Mouse (Mus musculus): ENCODE data around the gene Slc25a35. TPM values are rescaled to one million over a fixed set of nuclear protein-coding genes. Genes with fewer than 3 reads are reported as not detected.
A peak's percentile ranks its signal among the peaks of the same experiment; 100 is the strongest.
"Not testable (repeated sequence)": the region's sequence is repeated elsewhere in the genome, so short reads cannot be mapped to it uniquely, and the experiment has no call there.

Slc25a35 gene
- 1 to 10 TPM; 4.3 to 5.7 TPM for total RNA-seq (2021)
- long read RNA-seq, experiment 1, partial matches to known transcripts = 0 of 3 reads
- long read RNA-seq, experiment 1, other reads (novel, unspliced or antisense) = 2 of 3 reads
- long read RNA-seq, experiment 2, transcript Slc25a35-202 (5 exons, 1,828 nt) = major isoform, 5 of 6 reads
- long read RNA-seq, experiment 2, partial matches to known transcripts = 0 of 6 reads
- long read RNA-seq, experiment 2, other reads (novel, unspliced or antisense) = 1 of 6 reads

DNA sequence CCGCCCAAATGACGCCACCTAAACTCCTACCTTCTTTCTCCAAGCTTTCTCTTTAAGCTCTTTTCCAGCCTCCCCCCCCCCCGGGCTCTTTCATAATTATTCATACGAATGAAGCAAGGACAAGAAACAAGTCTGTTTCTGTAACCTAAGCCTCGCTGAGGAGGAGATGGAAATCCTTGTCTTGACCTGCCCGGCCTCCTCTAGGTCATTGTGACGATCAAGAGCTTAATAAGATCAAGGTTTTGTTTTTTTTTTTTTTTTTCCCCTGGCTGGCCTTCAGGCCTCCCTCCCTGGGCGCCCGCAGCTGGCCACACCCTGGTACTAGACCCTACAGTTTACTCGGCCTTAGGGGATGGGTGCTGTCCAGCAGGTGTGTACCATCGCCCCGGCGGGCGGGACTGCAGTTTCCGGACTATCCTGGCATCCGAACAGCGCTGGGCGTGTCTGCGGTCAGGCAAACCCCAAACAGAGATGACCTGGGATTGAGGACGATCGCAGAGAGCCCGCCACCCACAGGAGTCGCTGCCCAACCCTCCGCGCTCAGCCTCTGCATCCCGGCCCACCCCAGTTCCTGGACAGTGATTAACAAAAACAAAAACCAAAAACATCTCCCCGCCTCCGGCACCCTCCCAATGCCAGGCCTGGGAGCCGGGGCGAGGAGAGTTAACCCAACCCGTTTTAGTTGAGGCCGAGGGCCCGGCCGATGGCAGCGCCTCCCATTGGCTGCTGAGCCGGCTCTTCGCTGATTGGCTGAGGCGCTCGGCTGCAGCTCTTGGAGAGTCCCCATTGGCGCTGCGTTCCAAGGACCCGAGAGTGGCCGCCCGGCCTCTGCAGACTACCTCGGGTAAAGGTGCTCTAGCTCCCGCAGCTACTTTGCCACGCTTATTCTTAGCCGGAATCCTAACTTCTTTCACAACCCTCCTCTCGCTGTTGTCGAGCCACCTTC, at the start of gene Slc25a35:
Slc25a35 (plus strand) TSS at position 795 of the 946 bp plus-strand sequence.
- intact Hi-C loops (cut with DNase I; ENCODE audit: low total_unique reads) = loop anchor here (2.0 kb wide), 1 partner anchor 69 kb away; no protein-coding TSS in a partner anchor
- DNase-seq = peak; percentile 93

GRCm38 (mm10) chr11:68923191-68923590, 44.7 kb upstream of the Slc25a35 start:
- intact Hi-C loops (cut with DNase I; ENCODE audit: low total_unique reads) = no loop called here
- DNase-seq = no peak

GRCm38 (mm10) chr11:68924749-68925148, 43.2 kb upstream of the Slc25a35 start:
- DNase-seq = no peak
- intact Hi-C loops (cut with DNase I; ENCODE audit: low total_unique reads) = no loop called here

- no peak for DNase-seq
- intact Hi-C loops (cut with DNase I; ENCODE audit: low total_unique reads) = no loop called here
Measured at GRCm38 (mm10) chr11:68926981-68927380, 41.0 kb upstream of the Slc25a35 start, which contains the start of gene Odf4. Odf4 (minus strand) TSS chr11:68927081.

GRCm38 (mm10) chr11:68929947-68930346, 38.0 kb upstream of the Slc25a35 start:
- intact Hi-C loops (cut with DNase I; ENCODE audit: low total_unique reads) = no loop called here
- DNase-seq = no peak

DNA sequence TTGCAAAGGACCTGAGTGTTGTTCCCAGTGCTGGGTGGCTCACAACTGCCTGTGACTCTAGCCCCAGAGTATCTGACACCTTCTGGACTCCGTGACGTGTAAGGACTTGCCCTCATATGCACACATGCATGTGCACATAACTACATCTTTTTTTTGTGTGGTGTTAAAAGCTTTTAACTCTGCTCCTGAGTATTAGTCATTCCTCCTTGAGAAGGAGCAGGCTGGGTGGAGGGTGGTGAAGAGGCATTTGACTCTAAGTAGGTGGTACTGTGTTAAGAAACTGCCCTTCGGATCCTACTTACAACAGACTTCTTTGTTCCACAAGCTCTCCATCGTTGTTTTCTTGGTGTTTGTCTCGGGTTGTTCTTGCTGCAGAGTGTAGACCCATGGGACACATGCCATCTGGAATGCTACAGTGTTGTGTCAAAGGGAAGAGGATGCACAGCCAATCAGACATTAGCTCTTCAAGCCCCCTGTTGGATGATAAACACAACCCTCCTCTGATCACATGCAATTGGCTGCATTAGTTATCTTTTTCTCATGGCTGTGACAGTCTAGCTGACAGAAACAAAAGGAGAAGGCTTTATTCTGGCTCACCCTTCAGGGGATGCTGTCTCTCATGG, 33.9 kb upstream of the Slc25a35 start:
- intact Hi-C loops (cut with DNase I; ENCODE audit: low total_unique reads) = no loop called here
- DNase-seq = no peak

- DNase-seq; intact Hi-C loops (cut with DNase I; ENCODE audit: low total_unique reads): not testable (repeated sequence)
Measured at GRCm38 (mm10) chr11:68936951-68937350, 31.0 kb upstream of the Slc25a35 start.

DNA sequence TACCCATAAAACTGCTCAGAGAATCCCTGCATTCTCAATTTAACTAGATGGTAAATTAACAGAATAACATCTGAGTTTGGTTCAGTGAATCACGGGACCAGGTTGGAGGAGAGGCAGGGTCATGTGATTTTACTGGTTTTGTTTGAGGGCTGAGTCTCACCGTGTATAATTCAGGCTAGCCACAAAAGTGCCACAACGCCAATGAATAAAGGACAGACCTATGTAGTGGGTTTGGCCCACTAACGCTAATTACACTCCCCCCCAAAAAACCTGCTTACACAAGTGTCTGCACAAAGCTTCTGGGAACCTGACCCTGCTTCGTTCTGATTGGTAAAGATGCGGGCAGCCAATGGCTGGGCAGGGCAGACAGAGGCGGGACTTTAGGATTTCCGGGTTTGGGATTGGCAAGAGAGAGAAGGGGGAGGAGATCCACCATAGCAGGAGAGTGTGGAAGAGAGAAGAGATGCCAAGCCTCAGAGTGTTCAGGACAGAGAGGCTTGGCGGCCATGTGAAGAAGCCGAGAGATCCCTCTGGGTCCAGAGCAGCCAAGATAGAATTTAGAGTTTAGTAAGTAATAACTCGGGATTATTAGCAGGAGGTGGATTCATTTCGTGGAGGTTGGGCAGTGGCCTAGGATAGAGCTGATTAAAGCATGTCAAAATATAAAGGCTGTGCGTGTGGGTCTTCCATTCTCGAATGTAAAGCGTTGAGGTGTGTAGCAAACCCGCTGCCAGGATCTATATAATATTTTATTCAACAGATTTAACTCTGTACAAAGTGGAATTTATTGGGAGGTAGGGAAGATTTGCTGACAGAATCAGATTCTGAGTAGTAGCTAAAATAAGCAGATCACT, 28.3 kb upstream of the Slc25a35 start:
- intact Hi-C loops (cut with DNase I; ENCODE audit: low total_unique reads) = loop anchor here (5.0 kb wide), 1 partner anchor 32 kb away; no protein-coding TSS in a partner anchor
- peak; percentile 83 for DNase-seq

GRCm38 (mm10) chr11:68940516-68940915, 27.4 kb upstream of the Slc25a35 start:
- intact Hi-C loops (cut with DNase I; ENCODE audit: low total_unique reads) = loop anchor here (5.0 kb wide), 1 partner anchor 33 kb away; no protein-coding TSS in a partner anchor

DNA sequence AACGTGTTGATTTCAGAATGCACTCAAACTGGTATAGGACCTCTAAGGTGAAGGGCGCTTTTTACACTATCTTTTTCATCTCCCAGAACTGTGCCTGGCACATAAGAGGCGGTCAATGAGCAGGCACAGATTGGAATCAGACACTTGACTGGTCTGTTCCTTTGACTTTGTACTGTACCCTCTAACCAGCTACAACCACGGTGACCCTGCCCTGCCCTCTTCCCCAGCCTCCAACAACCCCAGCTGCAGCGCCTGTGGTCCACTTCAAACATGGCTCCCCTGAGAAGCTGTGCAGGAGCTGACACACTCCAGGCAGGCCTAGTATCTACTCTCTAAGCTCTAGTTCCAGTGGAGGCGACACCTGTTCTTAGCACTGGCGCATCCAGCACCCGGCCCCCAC, 25.2 kb upstream of the Slc25a35 start:
- intact Hi-C loops (cut with DNase I; ENCODE audit: low total_unique reads) = loop anchor here (5.0 kb wide), 1 partner anchor 35 kb away; no protein-coding TSS in a partner anchor
- DNase-seq = no peak

More at GRCm38 (mm10) chr11:68940516-68940915, 27.4 kb upstream of the Slc25a35 start:
- DNase-seq = no peak

DNA sequence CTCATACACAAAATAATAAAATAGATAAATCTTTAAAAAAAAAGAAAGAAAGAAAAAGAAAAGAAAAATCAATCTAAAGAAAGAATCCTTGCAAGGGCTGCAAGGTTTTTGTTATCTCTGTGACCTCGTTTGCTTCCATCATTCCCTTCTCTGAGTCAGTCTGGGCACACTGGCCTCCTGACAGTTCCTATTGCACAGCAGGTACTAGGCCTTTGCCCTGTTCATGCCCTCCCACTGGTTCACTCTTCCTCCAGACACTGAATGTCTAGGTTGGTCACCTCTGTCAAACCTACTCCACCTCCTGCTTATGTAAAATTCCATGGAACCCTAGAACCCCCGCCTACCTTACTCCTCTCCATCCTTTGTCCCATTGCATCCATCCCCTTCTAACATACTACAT, 22.7 kb upstream of the Slc25a35 start:
- intact Hi-C loops (cut with DNase I; ENCODE audit: low total_unique reads) = no loop called here
- DNase-seq = no peak

DNA sequence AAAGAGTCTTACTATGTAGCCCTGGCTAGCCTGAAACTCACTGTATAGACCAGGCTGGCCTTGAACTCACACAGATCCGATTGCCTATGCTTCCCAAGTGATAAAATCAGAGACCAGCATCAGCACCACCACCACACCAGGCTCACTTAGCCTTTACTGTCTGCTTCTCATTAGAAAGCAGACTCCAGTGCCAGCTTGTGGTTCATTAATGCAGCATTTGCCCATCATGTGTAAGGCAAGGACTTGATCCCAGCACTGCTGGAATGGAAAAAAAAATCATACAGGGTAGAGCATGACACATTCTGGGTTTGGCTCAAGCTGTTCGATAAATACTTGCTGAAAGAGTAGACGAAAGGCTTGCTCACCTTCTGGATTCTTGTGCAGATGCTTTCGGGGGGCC, 21.9 kb upstream of the Slc25a35 start:
- no peak for DNase-seq
- intact Hi-C loops (cut with DNase I; ENCODE audit: low total_unique reads) = no loop called here

DNA sequence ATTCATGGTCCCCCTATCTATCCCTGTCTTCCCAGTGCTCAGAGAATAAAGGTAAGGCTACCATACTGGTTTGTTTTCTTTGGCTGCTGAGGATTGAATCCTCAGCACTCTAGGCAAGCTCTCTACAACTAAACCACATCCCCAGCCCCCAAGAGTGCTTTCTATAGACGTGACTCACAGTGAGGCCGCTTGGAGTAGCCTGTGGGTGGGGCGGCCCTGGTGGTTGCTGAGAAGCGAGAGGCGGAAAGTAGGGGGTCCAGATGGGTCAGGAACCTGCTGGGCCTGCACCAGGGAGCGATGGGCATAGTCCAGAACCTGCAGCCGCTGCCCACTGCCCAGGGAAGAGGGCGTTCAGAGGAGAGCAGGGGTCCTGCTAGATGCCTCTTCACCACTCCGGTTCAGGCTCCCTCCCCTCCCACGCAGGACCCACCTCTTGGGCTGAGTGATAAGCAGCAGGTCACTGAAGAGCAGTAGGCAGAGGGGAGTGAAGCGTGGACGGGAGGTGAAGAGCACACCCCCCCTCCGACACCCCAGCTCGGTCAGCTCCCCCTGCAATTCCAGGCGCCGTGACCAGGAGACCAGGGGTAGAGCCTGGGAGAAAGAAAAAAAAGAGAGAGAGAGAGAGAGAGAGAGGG, 21.0 kb upstream of the Slc25a35 start:
- no peak for DNase-seq
- intact Hi-C loops (cut with DNase I; ENCODE audit: low total_unique reads) = no loop called here

DNA sequence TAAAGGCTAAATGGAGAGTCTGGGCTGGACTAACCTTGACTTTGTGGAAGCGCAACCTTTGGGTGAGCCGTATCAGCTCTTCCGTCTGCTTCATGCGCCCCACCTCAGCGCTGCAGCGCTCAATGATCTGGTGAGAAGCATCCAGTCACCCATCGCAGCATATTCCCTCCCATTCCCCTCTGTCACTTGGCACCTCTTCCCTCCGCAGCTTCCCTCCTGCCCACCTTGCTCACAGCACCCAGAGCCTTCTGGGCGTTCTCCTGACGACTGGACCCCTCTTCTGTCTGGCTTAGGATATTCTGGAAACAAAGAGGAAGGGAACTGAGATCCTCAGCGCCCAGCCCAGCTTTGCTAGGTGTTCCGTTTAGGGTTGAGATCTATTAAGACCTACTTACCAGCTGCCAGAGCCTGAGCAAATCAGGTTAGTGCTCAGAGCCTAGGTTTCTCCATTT, 20.4 kb upstream of the Slc25a35 start:
- no peak for DNase-seq
- intact Hi-C loops (cut with DNase I; ENCODE audit: low total_unique reads) = no loop called here

DNA sequence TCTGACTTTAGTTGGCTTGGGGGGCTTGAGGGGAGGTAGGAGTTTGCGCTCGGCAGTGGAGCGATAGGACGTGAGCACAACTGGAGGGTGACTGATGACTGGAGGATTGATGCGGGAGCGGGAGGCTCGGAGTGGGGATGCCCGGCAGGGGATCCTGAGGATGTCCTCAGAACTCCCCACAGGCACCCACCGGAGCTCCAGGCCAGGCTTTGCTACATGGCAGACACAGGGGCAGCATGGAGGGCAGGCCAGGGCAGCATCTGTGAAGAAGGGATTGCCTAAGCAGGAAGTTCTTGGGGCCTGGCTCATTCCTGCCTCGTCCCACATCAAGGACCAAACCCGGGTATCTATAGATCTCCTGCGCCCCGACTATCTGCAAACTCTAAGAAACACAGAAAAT, 14.0 kb upstream of the Slc25a35 start:
- no peak for DNase-seq
- intact Hi-C loops (cut with DNase I; ENCODE audit: low total_unique reads) = no loop called here

DNA sequence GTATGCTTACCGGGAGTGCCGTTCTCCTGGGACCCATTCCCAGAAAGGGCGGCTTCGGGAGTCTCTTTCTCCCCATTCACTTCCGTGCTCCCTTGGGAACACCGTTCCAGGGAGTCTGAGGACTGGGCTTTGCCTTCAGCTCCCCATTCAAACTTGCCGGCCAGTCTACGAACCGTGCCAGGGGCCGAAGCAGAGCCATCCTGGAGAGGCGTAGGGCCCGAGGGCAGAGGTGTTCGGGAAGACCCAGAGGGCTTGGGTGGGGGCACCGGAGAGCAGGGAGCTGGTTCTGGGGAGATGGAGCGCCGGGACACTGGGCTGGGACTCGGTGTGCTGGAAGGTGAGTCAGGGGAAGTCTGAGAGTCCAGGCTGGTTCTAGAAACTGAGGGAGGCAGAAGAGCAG, 13.5 kb upstream of the Slc25a35 start:
- intact Hi-C loops (cut with DNase I; ENCODE audit: low total_unique reads) = no loop called here
- no peak for DNase-seq

GRCm38 (mm10) chr11:68955473-68955872, 12.5 kb upstream of the Slc25a35 start:
- no peak for DNase-seq
- intact Hi-C loops (cut with DNase I; ENCODE audit: low total_unique reads) = no loop called here

- DNase-seq = no peak
- intact Hi-C loops (cut with DNase I; ENCODE audit: low total_unique reads) = no loop called here
Measured at GRCm38 (mm10) chr11:68956107-68956506, 11.8 kb upstream of the Slc25a35 start.

GRCm38 (mm10) chr11:68956697-68957096, 11.2 kb upstream of the Slc25a35 start:
- no peak for DNase-seq
- intact Hi-C loops (cut with DNase I; ENCODE audit: low total_unique reads) = no loop called here

All from gastrocnemius, postnatal 14 days (tissue).